Mouse (Mus musculus) hindbrain, embryonic 14.5 days (tissue): ENCODE data around the gene Mbd3l1. TPM values are rescaled to one million over a fixed set of nuclear protein-coding genes. Genes with fewer than 3 reads are reported as not detected.

Experiments
- ATAC-seq: fragments of 200-750 bp; cut with Nextera tagmentation; 2 replicates; pipeline ENCODE4 v1.8.0; 2017; ENCODE audit warnings: moderate number of reproducible peaks, mild to moderate bottlenecking, moderate TSS enrichment, moderate library complexity; ENCODE audit not compliant: low FRiP score
- DNase-seq: peaks from one replicate; pipeline ENCODE4 v3.0.0-alpha.2; 2015; ENCODE audit warnings: low spot score
- H3K27ac ChIP-seq: fragments of 300-500 bp; sonication (generic); 2 replicates; pipeline ENCODE4 v1.5.1; 2014; ENCODE audit warnings: mild to moderate bottlenecking, moderate library complexity
- H3K27me3 ChIP-seq: fragments of 300-500 bp; sonication (generic); 2 replicates; pipeline ENCODE4 v1.6.1; 2014; ENCODE audit warnings: mild to moderate bottlenecking, low read length, mixed read lengths; ENCODE audit not compliant: control insufficient read depth, insufficient read depth
- H3K36me3 ChIP-seq: fragments of 300-500 bp; sonication (generic); replicated peaks from 2 replicates; pipeline ENCODE4 v1.6.1; 2014; ENCODE audit not compliant: control insufficient read depth, insufficient read depth
- H3K4me1 ChIP-seq: fragments of 300-500 bp; sonication (generic); replicated peaks from 2 replicates; pipeline ENCODE4 v1.6.1; 2014; ENCODE audit warnings: antibody characterized with exemption, low read length, mixed read lengths; ENCODE audit not compliant: control insufficient read depth, insufficient read depth
- H3K4me2 ChIP-seq: fragments of 300-500 bp; sonication (generic); replicated peaks from 2 replicates; pipeline ENCODE4 v1.6.1; 2014; ENCODE audit warnings: mild to moderate bottlenecking, moderate library complexity
- H3K4me3 ChIP-seq: fragments of 300-500 bp; sonication (generic); replicated peaks from 2 replicates; pipeline ENCODE4 v1.5.1; 2014; ENCODE audit warnings: mild to moderate bottlenecking, low read length
- H3K9ac ChIP-seq: fragments of 300-500 bp; sonication (generic); 2 replicates; pipeline ENCODE4 v1.6.1; 2014
- H3K9me3 ChIP-seq: fragments of 300-500 bp; sonication (generic); 2 replicates; pipeline ENCODE4 v1.6.1; 2016; ENCODE audit warnings: low read length; ENCODE audit not compliant: control insufficient read depth
- WGBS: fragments of 180-500 bp; shearing (Covaris S2); extraction: QIAGEN DNeasy Blood & Tissue Kit; methylation state at CpG from one replicate; pipeline ENCODE4 v1.1.7; 2014; 5-methylcytosine and 5-hydroxymethylcytosine counted together
- polyA plus RNA-seq: library from polyadenylated mRNA; unstranded; fragments of >200 nt; fragmentation: Nextera tagmentation; extraction: Ambion mirVana; gene quantifications from 2 replicates; pipeline ENCODE4 v1.2.1, GENCODE M21; 2014

The Mbd3l1 gene
- polyA plus RNA-seq = not detected in 2 replicates

DNA sequence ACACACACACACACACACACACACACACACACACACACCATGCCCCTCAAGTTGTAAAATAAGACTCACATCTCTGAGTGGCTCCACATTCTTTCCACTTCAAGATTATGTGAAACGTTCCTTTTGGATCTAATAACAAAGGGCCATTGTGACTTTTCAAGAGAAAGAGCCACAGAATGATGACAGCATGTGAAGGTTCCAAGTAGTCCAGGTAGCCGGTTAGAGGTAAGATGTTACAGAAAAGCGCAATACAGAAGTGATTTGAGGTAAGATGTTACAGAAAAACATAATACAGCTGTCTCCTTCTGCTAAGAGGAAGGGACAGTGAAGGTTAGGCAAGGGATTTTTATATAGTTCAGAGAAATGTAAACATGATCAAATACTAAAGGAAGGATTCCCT is at the start of gene Mbd3l1, which contains the start of gene Zfp558:
TSS of gene Mbd3l1 (plus strand) at position 192 of the 400 bp plus-strand sequence.
TSS of gene Zfp558 (minus strand) at position 101 of the 400 bp plus-strand sequence.
- Histone ChIP-seq H3K4me3 (no peak within 1 kb of the TSS), H3K36me3 (no peaks in the 10 kb centered on the region), H3K4me1 (peaks cover 5% of the 10 kb centered on the region), H3K4me2 (no peak within 1 kb of the TSS), H3K9me3 (no peaks in the 10 kb centered on the region), H3K27me3 (no peaks in the 10 kb centered on the region), H3K9ac (no peak within 1 kb of the TSS), H3K27ac (no peak within 1 kb of the TSS)
- DNase-seq (no peak), ATAC-seq (no peak)
- 69% methylated on average over 3 of the region's 3 CpGs for WGBS

DNA sequence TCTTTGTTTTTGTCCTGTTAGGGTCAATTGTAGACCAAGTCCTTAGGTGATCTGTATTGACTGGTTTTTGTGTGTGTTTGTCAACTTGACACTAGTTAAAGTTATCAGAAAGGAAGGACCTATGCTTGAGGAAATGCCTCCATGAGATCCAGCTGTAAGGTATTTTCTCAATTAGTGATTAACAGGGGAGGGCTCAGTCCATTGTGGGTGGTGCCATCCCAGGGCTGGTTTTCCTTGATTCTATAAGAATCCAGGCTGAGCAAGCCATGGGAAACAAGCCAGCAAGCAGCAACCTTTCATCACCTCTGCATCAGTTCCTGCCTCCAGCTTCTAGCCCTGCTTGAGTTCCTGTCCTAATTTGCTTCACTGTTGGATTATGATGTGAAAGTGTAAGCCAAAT is 47.8 kb upstream of the Mbd3l1 start, which contains the start of gene Mbd3l2:
TSS of gene Mbd3l2 (plus strand) at position 301 of the 400 bp plus-strand sequence.
- H3K27me3 ChIP-seq = no peaks in the 10 kb centered on the region
- H3K27ac ChIP-seq = no peak within 1 kb of the TSS
- H3K4me1 ChIP-seq = no peaks in the 10 kb centered on the region
- DNase-seq = no peak
- ATAC-seq = no peak
- no peaks in the 10 kb centered on the region for H3K36me3 ChIP-seq
- no peak within 1 kb of the TSS for H3K4me2 ChIP-seq
- H3K9me3 ChIP-seq = no peaks in the 10 kb centered on the region
- H3K9ac ChIP-seq = no peak within 1 kb of the TSS
- H3K4me3 ChIP-seq = no peak within 1 kb of the TSS

DNA sequence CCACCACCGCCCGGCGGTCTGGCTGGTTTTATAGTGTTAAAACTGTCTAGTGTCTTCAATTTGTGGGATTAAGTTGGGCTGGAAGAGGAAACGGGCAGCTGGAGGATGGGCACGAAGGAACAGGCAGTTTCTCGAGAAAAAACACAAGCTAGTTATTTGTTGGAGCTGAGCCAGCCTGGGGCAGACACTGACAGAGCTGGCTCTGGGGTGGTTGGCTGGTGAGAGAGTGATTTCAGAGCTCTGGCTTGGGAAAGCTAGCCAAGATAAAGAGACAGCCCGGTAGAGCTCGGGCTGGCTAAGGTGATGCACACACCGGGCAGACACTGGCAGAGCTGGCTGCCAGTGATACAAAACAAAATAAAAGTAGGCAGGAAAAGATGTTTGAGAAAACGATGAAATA is 46.5 kb upstream of the Mbd3l1 start:
- no peaks in the 10 kb centered on the region for H3K9me3 ChIP-seq
- H3K27ac ChIP-seq = no peak overlapping the region
- H3K36me3 ChIP-seq = no peaks in the 10 kb centered on the region
- no peak overlapping the region for H3K4me2 ChIP-seq
- DNase-seq (no peak), ATAC-seq (no peak)
- H3K4me1 ChIP-seq = no peaks in the 10 kb centered on the region
- H3K9ac ChIP-seq = no peak overlapping the region
- WGBS = 80% methylated on average over 10 of the region's 10 CpGs
- H3K4me3 ChIP-seq = no peak overlapping the region
- H3K27me3 ChIP-seq = no peaks in the 10 kb centered on the region

DNA sequence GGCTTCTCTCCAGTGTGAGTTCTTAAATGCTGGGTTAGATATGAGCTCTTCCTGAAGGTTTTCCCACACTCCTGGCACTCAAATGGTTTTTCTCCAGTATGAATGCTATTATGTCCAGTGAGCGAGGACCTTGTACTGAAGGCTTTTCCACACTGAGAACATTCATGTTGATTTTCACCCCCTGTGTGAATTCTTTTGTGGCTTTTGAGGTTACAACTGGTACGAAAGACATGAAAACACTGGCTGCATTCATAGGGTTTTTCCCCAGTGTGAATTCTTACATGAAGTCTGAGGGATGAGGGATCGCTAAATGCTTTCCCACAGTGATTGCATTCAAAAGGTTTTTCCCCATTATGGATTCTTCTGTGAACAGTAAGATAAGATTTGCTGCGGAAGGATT is 21.6 kb upstream of the Mbd3l1 start:
- no peaks in the 10 kb centered on the region for H3K4me1 ChIP-seq
- WGBS = 85% methylated on average over 4 of the region's 4 CpGs
- ATAC-seq (no peak), DNase-seq (no peak)
- H3K4me3 ChIP-seq = no peak overlapping the region
- no peak overlapping the region for H3K4me2 ChIP-seq
- H3K27me3 ChIP-seq = no peaks in the 10 kb centered on the region
- H3K9me3 ChIP-seq = peaks cover 21% of the 10 kb centered on the region
- no peak overlapping the region for H3K9ac ChIP-seq
- H3K27ac ChIP-seq = no peak overlapping the region
- H3K36me3 ChIP-seq = peaks cover 66% of the 10 kb centered on the region

DNA sequence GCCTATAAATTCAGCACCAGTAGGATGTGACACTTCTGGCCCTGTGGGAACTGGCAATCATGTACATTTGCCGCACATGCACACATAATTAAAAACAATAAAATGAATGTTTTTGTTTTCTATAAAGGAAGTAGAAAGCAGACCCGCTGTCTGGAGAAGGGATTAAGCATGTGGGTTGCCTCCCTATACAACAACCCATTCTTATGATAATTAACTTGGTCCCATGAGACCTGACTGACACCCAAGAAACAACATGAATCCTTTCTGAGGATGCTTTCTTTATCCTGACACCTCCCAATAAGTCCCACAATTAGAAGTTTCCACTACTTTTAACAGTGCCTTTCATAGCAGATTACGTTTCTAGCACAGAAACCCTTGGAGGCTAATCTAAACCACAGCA is 10.8 kb upstream of the Mbd3l1 start:
- Histone ChIP-seq H3K36me3 (peaks cover 61% of the 10 kb centered on the region), H3K27me3 (no peaks in the 10 kb centered on the region), H3K4me2 (no peak overlapping the region), H3K4me3 (no peak overlapping the region), H3K9me3 (0 out of 2 replicates have a peak, but pooled peaks cover 9% of the 10 kb centered on the region), H3K27ac (no peak overlapping the region), H3K4me1 (peaks cover 9% of the 10 kb centered on the region; the same call in 1 of the 2 replicates), H3K9ac (no peak overlapping the region)
- DNase-seq = no peak
- WGBS = 41% methylated on average over 3 of the region's 3 CpGs
- ATAC-seq = no peak

DNA sequence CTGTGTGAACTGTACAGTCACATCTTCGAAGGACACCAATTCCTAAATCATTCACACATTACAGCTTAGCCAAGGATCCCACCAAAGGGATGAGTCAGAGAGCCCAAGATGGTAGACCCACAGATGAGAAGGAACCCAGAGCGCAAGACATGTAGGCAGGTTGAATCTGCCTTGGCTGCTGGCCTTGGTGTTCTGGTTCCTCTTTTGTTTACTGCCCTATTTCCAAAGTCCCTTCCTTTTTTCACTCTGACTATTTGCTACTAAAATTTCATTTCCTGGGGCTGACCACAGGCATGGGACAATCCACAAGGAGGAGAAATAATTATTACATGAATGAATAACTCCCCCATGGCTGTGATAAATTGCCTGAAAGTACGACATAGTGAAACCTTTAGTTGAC is 10.2 kb upstream of the Mbd3l1 start:
- peaks cover 55% of the 10 kb centered on the region for H3K36me3 ChIP-seq
- H3K9me3 ChIP-seq = 0 out of 2 replicates have a peak, but pooled peaks cover 9% of the 10 kb centered on the region
- WGBS = 96% methylated on average over 3 of the region's 3 CpGs
- peaks cover 9% of the 10 kb centered on the region; the same call in 1 of the 2 replicates for H3K4me1 ChIP-seq
- H3K4me2 ChIP-seq = no peak overlapping the region
- no peak for ATAC-seq
- H3K27ac ChIP-seq = no peak overlapping the region
- H3K27me3 ChIP-seq = no peaks in the 10 kb centered on the region
- DNase-seq = no peak
- no peak overlapping the region for H3K9ac ChIP-seq
- no peak overlapping the region for H3K4me3 ChIP-seq

DNA sequence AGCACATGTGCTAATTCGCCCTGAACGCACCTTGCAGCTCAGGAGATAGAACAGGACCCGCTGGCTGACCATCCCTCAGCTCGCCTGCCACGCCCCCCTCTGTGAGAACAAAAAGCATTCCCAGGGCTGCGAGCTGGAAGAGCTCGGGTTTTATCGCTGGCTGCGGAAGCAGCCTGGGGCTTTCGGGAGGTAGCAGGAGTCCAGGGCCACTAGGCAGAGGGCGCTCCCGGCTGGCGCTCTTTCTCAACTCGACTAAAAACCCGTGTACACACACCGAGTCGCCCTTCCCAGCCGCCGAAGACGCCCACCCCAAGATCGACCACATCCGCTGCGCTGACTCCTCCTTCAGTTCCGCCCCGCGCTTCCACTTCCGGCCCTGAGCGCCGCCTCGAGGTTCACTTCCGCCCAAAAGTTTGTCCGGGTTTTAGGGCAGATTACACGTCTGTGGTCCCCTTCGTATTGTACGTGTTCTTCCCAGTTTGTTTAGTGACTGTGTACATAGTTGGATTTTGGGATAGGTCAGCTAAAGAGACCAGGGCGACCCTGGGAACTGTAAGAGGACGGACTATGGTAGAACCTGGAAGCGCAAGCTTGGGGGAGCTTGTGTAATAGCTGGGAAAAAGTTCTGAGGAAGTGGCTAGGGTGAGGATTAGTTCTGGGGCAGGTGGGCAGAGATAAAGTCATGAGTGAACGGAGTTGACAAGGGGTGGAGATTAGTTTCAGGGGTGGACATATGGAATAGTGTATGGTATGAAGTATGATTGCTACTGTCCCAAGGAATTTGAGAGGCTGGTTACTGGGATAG is 4.6 kb upstream of the Mbd3l1 start:
- WGBS = 5% methylated on average over 39 of the region's 39 CpGs

DNA sequence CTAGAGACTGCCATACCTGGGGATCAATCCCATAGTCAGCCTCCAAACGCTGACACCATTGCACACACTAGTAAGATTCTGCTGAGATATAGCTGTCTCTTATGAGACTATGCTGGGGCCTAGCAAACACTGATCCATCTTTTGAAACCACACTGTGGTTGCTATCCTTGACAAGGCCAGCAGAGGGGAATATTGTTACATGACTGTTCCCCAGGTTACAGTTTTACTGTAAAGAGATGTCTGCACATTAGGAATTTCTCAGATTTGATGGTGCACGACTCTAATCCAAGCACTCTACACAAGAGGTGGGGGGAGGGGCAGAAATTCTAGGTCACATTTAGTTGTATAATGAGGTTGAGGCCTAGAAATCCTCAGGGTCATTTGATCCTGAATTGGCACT is 29.9 kb downstream of the Mbd3l1 start:
- no peak overlapping the region for H3K4me2 ChIP-seq
- ATAC-seq (0 out of 2 replicates have a peak, but pooled peaks have one; percentile 37), DNase-seq (peak; percentile 42)
- H3K9ac ChIP-seq = no peak overlapping the region
- no peaks in the 10 kb centered on the region for H3K27me3 ChIP-seq
- H3K9me3 ChIP-seq = no peaks in the 10 kb centered on the region
- H3K4me1 ChIP-seq = no peaks in the 10 kb centered on the region
- H3K27ac ChIP-seq = no peak overlapping the region
- 54% methylated on average over 2 of the region's 2 CpGs for WGBS
- H3K36me3 ChIP-seq = no peaks in the 10 kb centered on the region
- H3K4me3 ChIP-seq = no peak overlapping the region

More for the DNA sequence above, 4.6 kb upstream of the Mbd3l1 start:
- H3K27ac ChIP-seq = peak overlapping the region; percentile 95
- DNase-seq (peak; percentile 87), ATAC-seq (peak; percentile 97)
- no peaks in the 10 kb centered on the region for H3K27me3 ChIP-seq
- H3K36me3 ChIP-seq = peaks cover 8% of the 10 kb centered on the region
- H3K4me1 ChIP-seq = peaks cover 14% of the 10 kb centered on the region
- H3K4me3 ChIP-seq = peak overlapping the region; percentile 65
- H3K4me2 ChIP-seq = peak overlapping the region; percentile 87
- peak overlapping the region; percentile 87 for H3K9ac ChIP-seq
- no peaks in the 10 kb centered on the region for H3K9me3 ChIP-seq
